Mouse (Mus musculus): ENCODE data around the gene Prn.

DNA sequence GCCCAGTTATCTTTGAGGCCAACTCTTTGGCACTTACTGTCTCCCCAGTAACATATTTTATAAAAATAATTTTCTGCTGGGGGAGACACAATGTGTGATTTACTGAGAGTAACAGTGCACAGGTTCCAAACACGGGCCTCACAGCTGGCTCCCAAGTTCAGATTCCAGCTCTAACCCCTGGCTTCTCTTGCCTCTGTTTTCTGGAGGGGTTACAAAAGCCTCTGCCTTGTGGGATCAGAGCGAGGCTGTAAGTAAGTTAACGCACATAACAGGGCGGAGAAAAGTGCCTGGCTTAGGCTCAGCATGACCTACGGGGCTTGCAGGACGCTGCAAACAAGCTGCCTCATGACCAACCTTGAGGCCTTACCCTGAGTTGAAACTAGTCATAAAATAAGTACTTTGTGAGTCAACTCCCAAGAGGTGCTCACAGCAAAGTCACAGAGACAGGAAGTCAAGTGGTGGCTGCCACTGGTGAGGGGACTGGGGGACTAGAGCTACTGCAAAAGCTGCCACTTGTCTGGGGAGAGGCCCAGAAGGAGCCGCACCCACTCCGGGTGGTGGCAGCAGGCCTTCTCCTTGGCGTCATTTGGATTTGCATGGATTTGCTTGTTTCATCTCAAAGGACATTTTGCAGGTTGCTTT, 94.9 kb downstream of the Prn start:
- TF ChIP-seq CTCF (IDR thresholded peaks at IDR 0.05) (no peak), EP300 (IDR thresholded peaks at IDR 0.05) (peak; percentile 98)

Measured in lung, postnatal 0 days (tissue).